Mouse (Mus musculus): ENCODE data around the gene Myo1g. TPM values are rescaled to one million over a fixed set of nuclear protein-coding genes. Genes with fewer than 3 reads are reported as not detected.
"Not testable (repeated sequence)": the region's sequence is repeated elsewhere in the genome, so short reads cannot be mapped to it uniquely, and the experiment has no call there.

Gene Myo1g
- polyA plus RNA-seq, 1 experiment, result 10.3 TPM

DNA sequence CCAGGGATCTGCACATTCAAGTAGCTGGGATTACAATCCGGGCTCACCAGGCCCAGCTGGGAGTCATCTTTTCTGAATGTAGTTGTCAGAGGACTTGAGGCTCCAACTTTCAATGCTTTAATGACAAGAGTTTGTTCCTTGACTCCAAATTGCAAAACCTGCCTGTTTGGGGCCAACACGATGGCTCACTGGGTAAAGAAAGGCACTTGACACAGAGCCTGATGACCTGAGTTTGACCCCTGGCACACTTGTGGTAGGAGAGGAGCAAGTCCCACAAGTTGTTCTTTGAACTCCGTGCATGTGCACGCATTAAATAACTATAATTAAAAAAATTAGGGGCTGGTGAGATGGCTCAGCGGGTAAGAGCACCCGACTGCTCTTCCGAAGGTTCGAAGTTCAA is 9.2 kb upstream of the Myo1g start:
- DNase-seq, result peak; percentile 28
- 0 out of 2 replicates have a peak, but pooled peaks cover 3% of the 10 kb centered on the region for H3K4me1 ChIP-seq (ENCODE audit: control insufficient read depth, insufficient read depth, low read length)
- TF ChIP-seq POLR2A (IDR thresholded peaks at IDR 0.05; ENCODE audit: low read depth, low read length) (no peak), CTCF (conservative IDR thresholded peaks at IDR 0.05; ENCODE audit: insufficient read depth, insufficient read length, low read depth, low read length) (no peak)
- H3K27ac ChIP-seq (ENCODE audit: insufficient read depth, low read depth, low read length), result no peak overlapping the region
- 69% methylated on average over 8 of the region's 8 CpGs for WGBS
- peaks cover 4% of the 10 kb centered on the region for H3K36me3 ChIP-seq (ENCODE audit: control insufficient read depth, insufficient read depth, low read length)
- no peaks in the 10 kb centered on the region for H3K27me3 ChIP-seq (replicated peaks; ENCODE audit: control insufficient read depth, insufficient read depth, low read length)
- no peak overlapping the region for H3K4me3 ChIP-seq (ENCODE audit: insufficient read depth, low read depth, low read length)

DNA sequence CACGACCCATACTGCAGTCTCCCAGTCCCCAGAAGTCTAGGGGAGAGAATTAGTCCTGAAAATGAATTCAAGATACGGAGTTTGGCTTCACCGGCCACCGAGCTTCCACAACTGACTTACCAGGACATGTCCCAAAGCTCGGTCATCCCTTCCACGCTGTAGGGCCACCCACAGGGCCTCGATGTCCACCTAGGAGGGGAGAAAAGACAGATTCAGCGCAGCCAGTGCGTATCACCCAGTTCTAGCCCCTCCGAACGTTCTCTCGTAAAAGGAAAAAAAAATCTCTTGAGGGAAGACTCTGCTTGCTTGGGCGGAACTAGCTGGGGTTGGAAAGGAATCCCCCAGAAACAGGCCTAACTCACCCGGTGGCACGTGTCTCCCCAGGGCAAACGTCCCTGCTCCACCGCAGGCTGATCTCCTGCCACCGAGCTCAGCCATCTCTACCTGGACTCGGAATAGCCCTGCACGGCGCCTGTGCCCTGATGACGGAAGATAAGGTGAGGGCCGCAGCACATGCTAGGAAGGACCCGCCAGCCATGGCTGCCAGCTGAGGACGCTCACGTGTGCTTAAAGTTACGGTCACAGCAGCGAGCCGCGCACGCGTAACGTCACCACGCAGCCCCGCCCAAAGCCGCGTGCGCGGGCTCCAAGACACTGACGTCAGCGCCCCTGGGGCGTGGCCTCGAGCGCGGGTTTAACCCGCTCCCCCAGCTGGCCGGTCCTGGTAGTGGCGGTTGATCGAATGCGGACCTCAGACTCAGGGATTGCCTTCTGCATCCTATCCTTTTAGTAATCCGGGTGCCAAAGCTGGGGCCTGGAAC is 7.6 kb upstream of the Myo1g start:
- H3K4me3 ChIP-seq (ENCODE audit: insufficient read depth, low read depth, low read length), result peak overlapping the region; percentile 68
- H3K36me3 ChIP-seq (ENCODE audit: control insufficient read depth, insufficient read depth, low read length), result peaks cover 6% of the 10 kb centered on the region
- 0 out of 2 replicates have a peak, but pooled peaks cover 3% of the 10 kb centered on the region for H3K4me1 ChIP-seq (ENCODE audit: control insufficient read depth, insufficient read depth, low read length)
- TF ChIP-seq POLR2A (IDR thresholded peaks at IDR 0.05; ENCODE audit: low read depth, low read length) (peak; percentile 57), CTCF (conservative IDR thresholded peaks at IDR 0.05; ENCODE audit: insufficient read depth, insufficient read length, low read depth, low read length) (peak; percentile 67)
- peak; percentile 98 for DNase-seq
- WGBS, result under 1% methylated on average over 51 of the region's 51 CpGs
- no peaks in the 10 kb centered on the region for H3K27me3 ChIP-seq (replicated peaks; ENCODE audit: control insufficient read depth, insufficient read depth, low read length)
- peak overlapping the region; percentile 32 for H3K27ac ChIP-seq (ENCODE audit: insufficient read depth, low read depth, low read length)

DNA sequence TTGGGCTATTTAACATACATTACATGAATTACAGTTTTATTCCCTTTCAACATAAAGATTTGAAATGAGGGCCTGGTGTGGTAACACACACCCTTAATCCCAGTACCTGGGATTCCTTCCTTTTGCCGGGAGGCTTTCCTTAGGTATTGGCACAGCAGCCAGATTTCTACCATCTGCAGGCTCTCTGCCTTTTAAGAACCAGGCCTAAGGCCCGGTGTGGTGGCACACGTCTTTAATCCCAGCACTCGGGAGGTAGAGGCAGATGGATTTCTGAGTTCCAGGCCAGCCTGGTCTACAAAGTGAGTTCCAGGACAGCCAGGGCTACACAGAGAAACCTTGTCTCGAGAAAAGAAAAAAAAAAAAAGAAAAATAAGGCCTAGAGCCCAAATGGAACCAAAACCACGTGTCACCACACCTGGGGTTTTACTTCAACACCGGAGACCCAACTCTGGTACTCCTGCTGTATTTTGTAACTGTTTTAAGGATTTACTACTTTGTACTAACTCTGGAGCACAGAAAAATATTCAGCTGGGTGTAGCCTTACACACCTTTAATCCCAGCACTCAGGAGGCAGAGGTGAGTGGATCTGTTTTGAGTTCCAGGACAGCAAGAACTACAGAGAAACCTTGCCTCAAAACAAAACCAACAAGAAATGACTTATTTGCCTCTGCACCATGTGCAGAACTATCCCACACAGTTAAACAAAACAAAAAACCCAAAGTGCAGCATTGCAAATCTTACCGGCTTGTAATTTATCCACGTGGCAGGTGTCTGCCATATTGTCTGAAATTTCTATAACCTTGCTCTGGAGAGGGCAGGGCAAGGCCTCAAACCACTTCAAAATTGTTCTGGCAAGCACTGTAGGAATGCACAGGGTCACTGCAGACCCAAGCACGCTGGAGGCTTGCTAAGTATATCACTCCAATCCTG is 6.8 kb upstream of the Myo1g start:
- TF ChIP-seq CTCF (conservative IDR thresholded peaks at IDR 0.05; ENCODE audit: insufficient read depth, insufficient read length, low read depth, low read length) (no peak), POLR2A (IDR thresholded peaks at IDR 0.05; ENCODE audit: low read depth, low read length) (no peak)
- peak overlapping the region; percentile 53; the same call in 1 of the 2 replicates for H3K27ac ChIP-seq (ENCODE audit: insufficient read depth, low read depth, low read length)
- DNase-seq, result no peak
- peak overlapping the region; percentile 68 for H3K4me3 ChIP-seq (ENCODE audit: insufficient read depth, low read depth, low read length)
- H3K4me1 ChIP-seq (ENCODE audit: control insufficient read depth, insufficient read depth, low read length), result 0 out of 2 replicates have a peak, but pooled peaks cover 3% of the 10 kb centered on the region
- no peaks in the 10 kb centered on the region for H3K27me3 ChIP-seq (replicated peaks; ENCODE audit: control insufficient read depth, insufficient read depth, low read length)
- WGBS, result 24% methylated on average over 10 of the region's 10 CpGs
- H3K36me3 ChIP-seq (ENCODE audit: control insufficient read depth, insufficient read depth, low read length), result peaks cover 6% of the 10 kb centered on the region

GRCm38 (mm10) chr11:6526526-6527255 is 5.9 kb upstream of the Myo1g start:
- WGBS, result 32% methylated on average over 13 of the region's 16 CpGs
- H3K4me1 ChIP-seq (ENCODE audit: control insufficient read depth, insufficient read depth, low read length); H3K27me3 ChIP-seq (replicated peaks; ENCODE audit: control insufficient read depth, insufficient read depth, low read length); H3K27ac ChIP-seq (ENCODE audit: insufficient read depth, low read depth, low read length); DNase-seq; H3K4me3 ChIP-seq (ENCODE audit: insufficient read depth, low read depth, low read length); H3K36me3 ChIP-seq (ENCODE audit: control insufficient read depth, insufficient read depth, low read length): not testable (repeated sequence)

DNA sequence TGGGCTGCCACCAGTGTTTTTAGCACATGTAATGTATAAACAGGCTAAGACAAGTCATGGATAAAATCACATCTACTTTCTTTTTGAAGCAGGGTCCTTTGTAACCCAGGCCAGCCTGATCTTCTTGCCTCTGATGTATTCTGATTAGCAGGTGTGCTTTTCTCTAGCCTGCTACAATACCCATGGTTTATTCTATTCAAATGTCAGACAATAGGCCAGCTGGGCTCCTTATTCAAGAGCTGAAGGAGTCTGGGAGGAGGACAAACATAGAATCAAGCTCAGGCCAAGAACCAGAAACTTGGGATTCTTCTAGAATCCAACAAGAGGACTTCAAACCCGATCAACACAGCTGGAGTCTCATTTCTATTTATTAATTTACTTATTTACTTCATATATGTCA is 4.5 kb upstream of the Myo1g start:
- WGBS, result 94% methylated on average over 1 of the region's 1 CpGs
- no peak for DNase-seq
- H3K4me1 ChIP-seq (ENCODE audit: control insufficient read depth, insufficient read depth, low read length), result 0 out of 2 replicates have a peak, but pooled peaks cover 3% of the 10 kb centered on the region

GRCm38 (mm10) chr11:6524880-6525238 is 4.1 kb upstream of the Myo1g start:
- H3K4me1 ChIP-seq (ENCODE audit: control insufficient read depth, insufficient read depth, low read length), result 0 out of 2 replicates have a peak, but pooled peaks cover 3% of the 10 kb centered on the region
- WGBS, result 94% methylated on average over 4 of the region's 4 CpGs
- no peak overlapping the region for H3K4me3 ChIP-seq (ENCODE audit: insufficient read depth, low read depth, low read length)
- H3K27me3 ChIP-seq (replicated peaks; ENCODE audit: control insufficient read depth, insufficient read depth, low read length), result no peaks in the 10 kb centered on the region
- TF ChIP-seq POLR2A (IDR thresholded peaks at IDR 0.05; ENCODE audit: low read depth, low read length) (no peak), CTCF (conservative IDR thresholded peaks at IDR 0.05; ENCODE audit: insufficient read depth, insufficient read length, low read depth, low read length) (no peak)
- DNase-seq, result no peak
- H3K36me3 ChIP-seq (ENCODE audit: control insufficient read depth, insufficient read depth, low read length), result peaks cover 6% of the 10 kb centered on the region
- no peak overlapping the region for H3K27ac ChIP-seq (ENCODE audit: insufficient read depth, low read depth, low read length)

More for the DNA sequence above, 4.5 kb upstream of the Myo1g start:
- Histone ChIP-seq H3K4me3 (ENCODE audit: insufficient read depth, low read depth, low read length) (no peak overlapping the region), H3K27me3 (replicated peaks; ENCODE audit: control insufficient read depth, insufficient read depth, low read length) (no peaks in the 10 kb centered on the region), H3K27ac (ENCODE audit: insufficient read depth, low read depth, low read length) (no peak overlapping the region), H3K36me3 (ENCODE audit: control insufficient read depth, insufficient read depth, low read length) (peaks cover 6% of the 10 kb centered on the region)
- no peak for TF ChIP-seq CTCF (conservative IDR thresholded peaks at IDR 0.05; ENCODE audit: insufficient read depth, insufficient read length, low read depth, low read length)
- no peak for TF ChIP-seq POLR2A (IDR thresholded peaks at IDR 0.05; ENCODE audit: low read depth, low read length)
